Mouse (Mus musculus): ENCODE measurements around the gene Gltpd2. TPM values are rescaled to one million over a fixed set of nuclear protein-coding genes. Genes with fewer than 3 reads are reported as not detected.
"Not testable (repeated sequence)": the region's sequence is repeated elsewhere in the genome, so short reads cannot be mapped to it uniquely, and the experiment has no call there.

Gene Gltpd2
- total RNA-seq (2017): not detected in 2 replicates

DNA sequence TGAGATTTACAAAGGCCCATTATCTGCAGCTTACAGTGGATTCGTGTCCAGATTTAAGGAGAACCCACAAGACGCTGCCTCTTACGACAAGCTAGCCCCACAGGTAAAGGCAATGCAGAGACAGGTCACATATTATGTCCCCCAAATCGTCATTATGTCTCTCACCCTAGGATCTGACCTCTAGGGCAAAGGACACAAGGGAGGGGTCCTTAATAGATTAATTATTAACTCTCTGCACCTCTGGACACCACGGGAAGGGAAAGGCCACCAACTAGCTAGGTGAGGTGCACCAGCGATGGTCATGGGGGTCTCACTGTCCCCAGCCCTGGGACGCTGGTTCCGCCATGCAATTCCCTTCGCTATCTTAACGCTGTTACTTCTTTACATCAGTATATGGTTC is at the start of gene Gltpd2:
Gene Gltpd2 (plus strand): TSS at position 274 of the 400 bp plus-strand sequence.
- no peak for ATAC-seq (replicated peaks; ENCODE audit: low read depth, poor library complexity, severe bottlenecking)

DNA sequence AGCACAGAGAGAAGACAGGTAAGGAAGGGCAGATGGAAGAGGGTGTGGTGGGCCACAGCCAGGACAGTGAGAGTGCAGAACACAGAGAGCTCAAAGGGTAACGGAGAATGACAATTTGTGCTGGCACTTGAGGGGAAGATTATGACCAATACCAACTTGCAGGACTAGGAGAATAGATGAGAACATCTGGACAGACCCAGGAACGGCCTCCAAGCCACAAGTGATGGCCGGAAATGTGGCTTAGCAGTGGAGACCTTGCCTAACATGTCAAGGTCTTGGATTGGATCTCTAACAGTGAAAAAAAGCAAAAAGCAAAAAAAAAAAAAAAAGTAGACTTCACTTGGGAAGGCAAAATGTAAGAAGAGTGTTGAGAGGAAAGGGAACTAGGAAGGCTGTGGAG is 49.2 kb upstream of the Gltpd2 start:
- ATAC-seq (replicated peaks; ENCODE audit: low read depth, poor library complexity, severe bottlenecking): no peak

DNA sequence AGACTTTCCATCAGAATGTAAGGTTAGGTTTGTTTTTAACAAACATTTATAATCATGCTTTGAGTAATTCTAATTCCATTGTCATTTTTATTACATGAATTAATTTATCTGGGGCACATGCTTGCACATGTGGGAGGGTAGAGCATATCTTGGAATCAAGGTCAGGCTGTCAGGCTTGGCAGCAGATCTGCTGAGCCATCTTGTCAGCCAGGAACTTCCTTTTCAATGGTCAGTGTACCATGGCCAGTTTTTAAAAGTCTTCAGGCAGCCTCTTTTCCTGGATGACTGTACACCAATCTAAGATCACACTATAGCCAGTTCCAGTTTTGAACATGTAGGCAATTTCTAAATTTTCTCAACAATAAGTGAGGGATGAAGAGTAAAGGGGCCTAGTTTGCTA is 46.3 kb upstream of the Gltpd2 start:
- ATAC-seq (replicated peaks; ENCODE audit: low read depth, poor library complexity, severe bottlenecking): no peak

DNA sequence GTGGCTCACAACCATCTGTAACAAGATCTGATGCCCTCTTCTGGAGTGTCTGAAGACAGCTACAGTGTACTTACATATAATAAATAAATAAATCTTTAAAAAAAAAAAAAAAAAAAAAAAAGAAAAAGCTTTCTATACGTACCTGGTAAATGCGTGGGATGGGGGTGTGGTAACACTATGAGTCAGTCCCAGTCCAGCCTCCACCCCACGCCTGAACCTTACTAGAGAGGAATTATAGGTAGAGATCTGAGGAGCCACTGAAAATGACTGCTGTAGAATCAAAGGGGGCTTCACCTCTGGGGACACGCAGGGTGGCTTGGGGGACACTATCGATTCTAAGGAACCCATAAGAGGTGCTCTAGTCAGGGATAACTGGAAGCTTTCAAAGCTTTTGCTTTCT is 45.7 kb upstream of the Gltpd2 start:
- not testable (repeated sequence) for ATAC-seq (replicated peaks; ENCODE audit: low read depth, poor library complexity, severe bottlenecking)

DNA sequence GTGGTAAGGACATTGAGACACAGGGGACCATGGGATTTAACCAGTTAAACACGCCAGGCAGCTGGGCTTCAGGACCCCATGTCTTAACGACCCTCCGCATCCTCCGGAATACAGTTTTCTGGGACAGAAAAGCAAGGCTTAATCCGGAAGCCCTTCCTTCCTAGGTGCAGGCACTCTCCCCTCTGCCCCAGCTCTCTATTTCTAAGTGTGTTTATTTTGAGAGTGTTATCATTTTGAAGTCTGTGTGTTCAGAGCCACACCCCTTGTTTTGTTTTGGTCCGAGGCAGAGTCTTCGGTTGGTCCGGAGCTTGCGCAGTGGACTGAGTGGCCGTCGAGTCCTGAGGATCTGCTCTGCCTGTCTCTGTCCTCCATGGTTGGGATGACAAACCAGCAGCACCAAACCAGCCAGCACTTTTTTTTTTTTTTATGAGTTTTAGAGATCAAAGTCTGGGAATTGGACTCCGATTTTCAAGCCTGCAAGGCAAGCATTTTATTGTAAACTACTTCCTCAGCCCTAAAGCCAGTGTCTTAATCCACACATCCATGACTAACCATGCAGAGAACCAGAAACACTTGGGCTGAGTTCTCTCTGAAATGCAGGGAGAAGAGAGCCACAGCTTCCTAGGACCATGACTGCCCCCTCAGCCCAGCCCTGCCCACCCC is 44.0 kb upstream of the Gltpd2 start:
- ATAC-seq (replicated peaks; ENCODE audit: low read depth, poor library complexity, severe bottlenecking): no peak

DNA sequence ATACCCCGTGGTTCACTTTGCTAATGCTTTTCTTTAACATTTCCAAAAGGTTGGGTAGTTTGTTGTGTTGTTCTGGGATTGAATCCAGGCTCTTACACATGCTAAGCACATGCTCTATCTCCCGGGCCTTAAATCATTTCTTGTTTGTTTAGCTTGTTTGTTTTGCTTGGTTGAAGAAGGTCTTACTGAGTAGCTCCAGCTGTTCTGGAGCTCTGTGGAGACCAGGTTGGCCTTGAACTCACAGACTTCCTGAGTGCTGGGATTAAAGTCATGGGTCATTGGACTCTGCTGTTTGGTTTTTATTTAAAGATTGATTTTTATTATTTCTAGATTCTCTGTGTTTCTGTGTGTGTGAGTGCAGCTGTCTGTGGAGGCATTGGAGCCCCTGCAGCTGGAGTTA is 33.5 kb upstream of the Gltpd2 start:
- no peak for ATAC-seq (replicated peaks; ENCODE audit: low read depth, poor library complexity, severe bottlenecking)

DNA sequence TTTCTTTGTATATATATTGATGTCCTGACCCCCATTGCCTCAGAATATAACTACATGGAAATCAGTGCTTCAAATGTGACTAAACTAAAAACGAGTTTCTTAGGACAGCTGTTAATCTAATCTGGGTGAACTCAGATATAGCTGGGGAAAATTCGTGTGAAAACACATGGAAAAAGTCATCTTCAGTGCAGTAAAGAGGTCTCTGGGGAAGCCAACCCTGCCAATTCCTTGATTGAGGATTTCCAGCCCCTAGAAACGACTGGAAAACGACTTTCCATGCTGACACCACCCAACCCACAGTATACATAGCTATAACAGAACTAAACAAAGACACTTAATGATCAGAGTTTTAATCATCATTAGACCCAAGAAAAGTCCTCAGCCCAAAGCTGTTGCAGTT is 31.2 kb upstream of the Gltpd2 start:
- no peak for ATAC-seq (replicated peaks; ENCODE audit: low read depth, poor library complexity, severe bottlenecking)

DNA sequence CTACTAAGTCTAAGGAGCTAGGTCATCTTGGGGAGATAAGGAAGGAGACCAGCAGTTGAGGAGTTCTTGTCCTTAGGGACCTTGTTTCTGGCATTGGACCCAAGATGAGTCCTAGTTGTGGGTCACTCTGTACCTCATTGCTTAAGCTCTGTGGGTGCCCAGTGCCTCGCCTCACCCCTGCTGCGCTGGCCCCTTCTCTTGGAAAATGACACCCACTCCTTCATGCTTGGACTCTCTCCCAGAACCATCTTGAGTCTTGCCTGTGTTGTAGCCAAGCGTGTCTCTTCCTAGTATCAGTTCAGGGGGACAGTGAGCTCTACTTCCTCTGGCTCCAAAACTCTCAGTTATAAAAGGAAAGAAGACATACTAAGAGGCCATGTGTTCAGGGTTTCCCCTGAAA is 29.9 kb upstream of the Gltpd2 start:
- no peak for ATAC-seq (replicated peaks; ENCODE audit: low read depth, poor library complexity, severe bottlenecking)

DNA sequence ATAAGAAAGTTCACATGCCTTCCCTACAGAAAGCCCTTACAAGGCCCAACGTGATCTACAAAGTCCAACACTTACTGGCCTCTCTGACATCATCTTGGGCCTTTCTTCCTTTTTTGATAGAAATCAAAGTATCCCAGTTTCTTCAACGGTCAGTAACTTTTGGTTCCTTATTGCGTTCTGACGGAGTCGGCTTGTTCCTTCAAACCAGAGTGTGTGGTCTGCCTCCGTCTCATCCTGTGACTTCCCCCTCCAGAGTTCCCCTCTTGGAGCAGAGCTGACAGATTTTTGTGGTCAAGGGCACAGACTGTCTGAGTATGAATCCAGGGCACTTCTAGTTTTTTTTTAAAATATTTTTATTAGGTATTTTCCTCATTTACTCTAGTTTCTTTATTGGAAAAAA is 29.3 kb upstream of the Gltpd2 start:
- peak; percentile 90 for ATAC-seq (replicated peaks; ENCODE audit: low read depth, poor library complexity, severe bottlenecking)

DNA sequence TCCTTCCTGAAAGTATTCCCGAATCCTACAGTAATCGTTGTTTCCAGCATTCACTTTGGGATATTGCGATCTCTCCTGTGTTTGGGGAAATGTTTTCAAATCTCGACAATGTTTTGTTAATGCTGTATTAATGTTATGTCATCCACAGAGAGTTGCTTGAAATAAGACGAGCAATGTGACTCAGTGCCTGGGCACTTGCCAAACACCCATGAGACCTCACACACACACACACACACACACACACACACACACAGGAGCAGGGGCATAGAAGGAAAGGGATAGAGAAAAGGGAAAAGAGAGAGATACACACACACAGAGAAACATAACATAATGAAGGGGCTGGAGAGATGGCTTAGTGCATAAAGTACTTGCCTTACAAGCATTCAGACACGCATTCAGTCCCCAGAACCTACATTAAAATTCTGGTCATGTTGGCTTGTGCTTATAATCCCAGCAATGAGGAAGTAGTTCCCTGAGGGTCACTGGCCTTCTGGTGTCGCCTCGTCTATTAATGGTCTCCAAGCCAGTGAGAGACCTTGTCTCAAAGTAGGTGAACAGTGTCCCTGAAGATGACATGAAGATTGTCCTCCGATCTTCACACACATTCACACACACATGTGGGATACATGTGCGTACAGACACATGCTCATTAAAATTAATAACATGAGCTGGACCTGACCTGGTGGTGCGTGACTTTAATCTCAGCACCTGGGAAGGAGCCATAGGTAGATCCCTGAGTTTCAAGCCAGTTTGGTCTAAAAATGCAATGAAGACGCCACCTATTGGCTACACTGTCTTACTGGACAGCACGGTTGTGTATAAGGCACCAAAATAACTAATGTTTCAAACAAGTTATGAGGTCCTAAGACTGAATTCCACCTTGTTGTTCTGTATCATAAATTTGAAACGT is 19.2 kb upstream of the Gltpd2 start:
- no peak for ATAC-seq (replicated peaks; ENCODE audit: low read depth, poor library complexity, severe bottlenecking)

DNA sequence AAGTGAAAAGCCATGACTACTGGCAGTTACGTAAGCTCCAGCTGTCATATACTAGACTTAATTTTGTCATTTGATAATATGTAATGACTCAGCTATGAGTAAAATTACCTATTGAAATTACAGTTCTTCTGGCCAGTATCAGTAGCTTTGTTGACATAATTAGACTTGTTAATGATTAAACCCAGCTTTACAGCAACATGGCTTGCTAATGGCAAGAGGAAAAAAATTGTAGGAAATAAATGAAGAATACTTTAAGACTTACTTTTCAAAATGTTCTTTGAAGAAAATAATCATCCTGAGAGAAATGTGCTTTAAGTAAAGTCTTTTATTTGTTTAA is 18.6 kb upstream of the Gltpd2 start:
- no peak for ATAC-seq (replicated peaks; ENCODE audit: low read depth, poor library complexity, severe bottlenecking)

DNA sequence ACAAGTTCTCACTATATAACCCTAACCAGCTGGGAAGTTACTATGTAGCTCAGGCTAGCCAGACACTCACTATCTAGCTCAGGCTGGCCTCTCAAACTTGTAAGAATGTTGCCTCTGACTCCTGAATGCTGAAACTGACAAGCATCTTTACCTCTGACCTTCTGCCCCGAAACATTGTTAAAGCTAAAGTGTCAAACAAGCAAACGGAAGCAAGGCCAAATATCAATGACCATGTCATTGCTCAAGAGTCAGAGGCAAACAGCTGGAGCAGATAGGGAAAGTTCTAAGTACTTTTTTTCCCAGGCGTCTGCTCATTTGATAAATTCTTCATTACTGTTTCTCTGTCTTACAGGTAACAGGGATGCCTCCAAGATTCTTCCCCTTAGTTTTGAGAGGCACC is 17.0 kb upstream of the Gltpd2 start:
- no peak for ATAC-seq (replicated peaks; ENCODE audit: low read depth, poor library complexity, severe bottlenecking)

DNA sequence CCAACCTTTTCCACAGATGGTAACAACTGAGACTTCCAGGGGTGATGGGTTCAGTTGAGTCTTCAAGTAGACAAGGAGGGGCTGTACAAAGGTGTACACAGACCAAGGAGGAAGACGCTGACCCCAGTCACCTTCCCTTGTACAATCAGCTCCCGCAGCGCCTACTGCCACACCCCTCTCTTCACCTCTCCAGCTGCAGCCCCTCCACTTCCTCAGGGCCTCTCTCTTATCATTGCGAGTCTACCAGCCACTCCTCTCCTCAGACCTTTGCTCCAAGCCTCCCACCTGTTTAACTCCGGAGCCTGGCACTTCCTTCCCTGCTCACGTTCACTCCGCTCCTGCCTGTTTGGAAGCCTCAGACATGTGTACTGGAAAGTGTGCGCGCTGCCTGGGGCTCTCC is 14.0 kb upstream of the Gltpd2 start, which contains the start of gene Tm4sf5:
Gene Tm4sf5 (plus strand): TSS at position 275 of the 400 bp plus-strand sequence.
- ATAC-seq (replicated peaks; ENCODE audit: low read depth, poor library complexity, severe bottlenecking): no peak

DNA sequence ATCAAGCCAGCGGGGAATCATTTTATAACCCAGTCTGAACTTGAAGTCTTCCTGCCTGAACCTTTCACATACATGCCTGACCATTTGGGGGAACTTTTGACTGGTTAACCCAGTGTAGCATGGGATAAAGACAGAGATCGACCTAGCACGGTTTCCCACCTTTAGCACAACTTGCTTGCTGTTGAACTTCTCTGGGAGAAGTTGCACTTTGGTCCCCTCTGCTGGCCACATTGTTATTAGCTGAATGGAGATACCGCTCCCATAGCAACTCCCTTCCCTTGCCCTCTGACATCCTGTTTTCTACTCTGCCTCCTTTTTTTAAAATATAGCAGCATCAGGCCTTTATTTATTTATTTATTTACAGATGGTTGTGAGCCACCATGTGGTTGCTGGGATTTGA is 12.6 kb upstream of the Gltpd2 start:
- ATAC-seq (replicated peaks; ENCODE audit: low read depth, poor library complexity, severe bottlenecking): peak; percentile 83

DNA sequence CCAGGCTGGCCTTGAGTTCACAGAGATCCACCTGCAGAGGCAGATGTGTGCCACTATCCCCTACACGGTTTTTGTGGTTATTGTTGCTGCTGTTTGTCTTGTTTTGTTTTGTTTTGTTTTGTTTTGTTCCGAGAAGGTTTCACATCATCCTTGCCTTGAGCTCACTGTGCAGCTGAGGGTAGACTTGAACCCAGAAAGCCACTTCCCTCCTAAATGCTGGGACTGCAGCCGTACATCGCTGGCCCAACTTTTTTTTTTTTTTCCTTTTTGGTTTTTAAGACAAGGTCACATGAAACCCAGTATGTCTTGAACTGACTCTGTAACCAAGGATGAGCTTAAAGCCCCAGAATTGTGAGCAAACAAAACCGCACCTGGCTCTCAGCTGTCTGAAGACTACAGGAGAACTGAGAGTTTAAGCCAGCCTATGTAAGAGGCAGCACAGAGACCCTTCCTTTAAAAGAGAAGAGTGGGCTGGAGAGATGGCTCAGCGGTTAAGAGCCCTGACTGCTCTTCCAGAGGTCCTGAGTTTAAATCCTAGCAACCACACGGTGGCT is 12.0 kb upstream of the Gltpd2 start:
- no peak for ATAC-seq (replicated peaks; ENCODE audit: low read depth, poor library complexity, severe bottlenecking)

DNA sequence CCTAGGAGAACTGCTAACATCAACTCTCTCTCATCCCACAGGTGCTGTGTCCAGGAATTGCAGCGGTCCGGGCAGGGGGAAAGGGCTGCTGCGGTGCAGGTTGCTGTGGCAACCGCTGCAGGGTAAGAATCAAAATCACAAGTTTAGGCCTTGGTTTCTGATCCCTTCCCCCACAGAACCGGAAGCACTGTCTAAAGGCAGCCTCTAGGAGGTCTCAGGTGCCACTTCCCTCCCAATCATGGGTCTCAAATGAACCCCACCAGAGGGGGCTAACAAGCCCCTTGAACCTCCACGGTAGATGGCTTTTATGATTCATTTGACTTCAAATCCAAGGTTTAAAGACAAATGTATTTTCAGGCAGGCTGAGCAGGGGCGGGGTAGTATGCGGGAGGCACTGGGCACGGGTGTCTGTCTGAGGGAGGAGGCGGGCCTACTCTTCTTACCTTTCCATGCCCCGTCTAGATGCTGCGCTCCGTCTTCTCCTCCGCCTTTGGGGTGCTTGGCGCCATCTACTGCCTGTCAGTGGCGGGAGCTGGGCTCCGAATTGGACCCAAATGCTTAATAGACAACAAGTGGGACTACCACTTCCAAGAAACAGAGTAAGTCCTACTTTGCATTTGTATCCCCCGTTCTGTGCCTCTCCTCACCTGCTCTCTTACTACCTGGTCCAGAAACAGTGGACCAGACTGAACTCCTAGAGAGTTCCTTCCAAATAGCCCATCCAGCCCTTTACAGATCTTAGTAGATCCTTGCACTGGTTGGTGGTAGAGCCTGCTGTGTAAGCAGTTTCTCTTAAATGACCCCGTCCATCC is 9.0 kb upstream of the Gltpd2 start:
- ATAC-seq (replicated peaks; ENCODE audit: low read depth, poor library complexity, severe bottlenecking): peak; percentile 78

DNA sequence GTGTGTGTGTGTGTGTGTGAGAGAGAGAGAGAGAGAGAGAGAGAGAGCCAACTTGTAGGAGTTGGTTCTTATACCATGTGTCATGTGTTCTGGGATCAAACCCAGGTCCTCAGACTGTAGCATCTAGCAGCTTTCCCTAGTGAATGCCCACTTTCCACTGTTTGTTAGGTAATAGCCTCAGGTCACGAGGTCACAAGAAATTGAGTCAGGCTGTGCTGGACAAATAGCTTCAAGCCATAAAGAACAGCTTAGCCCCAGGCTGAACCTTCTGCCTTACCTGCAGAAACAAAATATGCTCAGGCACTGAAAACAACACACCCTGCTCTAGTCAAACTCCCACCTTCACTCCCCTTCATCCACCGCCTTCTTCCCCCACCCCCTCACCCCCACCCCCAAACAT is 7.8 kb upstream of the Gltpd2 start:
- no peak for ATAC-seq (replicated peaks; ENCODE audit: low read depth, poor library complexity, severe bottlenecking)

DNA sequence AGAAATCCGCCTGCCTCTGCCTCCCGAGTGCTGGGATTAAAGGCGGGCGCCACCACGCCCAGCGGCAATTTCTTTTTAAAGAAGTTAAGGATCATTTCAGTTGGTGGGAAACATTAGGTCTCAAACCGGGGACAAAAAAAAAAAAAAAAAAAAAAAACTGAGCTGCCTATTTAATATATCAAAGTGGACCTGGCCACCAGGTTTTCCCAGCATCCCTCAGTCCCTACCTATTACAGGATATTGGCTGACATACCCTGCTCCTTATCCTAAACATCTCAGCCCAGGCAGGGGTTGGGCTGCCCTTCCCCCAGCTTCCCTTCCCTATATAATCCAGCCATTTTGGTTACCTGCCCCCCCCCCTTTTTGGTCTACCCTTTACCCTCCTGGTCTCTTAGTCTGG is 7.2 kb upstream of the Gltpd2 start:
- no peak for ATAC-seq (replicated peaks; ENCODE audit: low read depth, poor library complexity, severe bottlenecking)

DNA sequence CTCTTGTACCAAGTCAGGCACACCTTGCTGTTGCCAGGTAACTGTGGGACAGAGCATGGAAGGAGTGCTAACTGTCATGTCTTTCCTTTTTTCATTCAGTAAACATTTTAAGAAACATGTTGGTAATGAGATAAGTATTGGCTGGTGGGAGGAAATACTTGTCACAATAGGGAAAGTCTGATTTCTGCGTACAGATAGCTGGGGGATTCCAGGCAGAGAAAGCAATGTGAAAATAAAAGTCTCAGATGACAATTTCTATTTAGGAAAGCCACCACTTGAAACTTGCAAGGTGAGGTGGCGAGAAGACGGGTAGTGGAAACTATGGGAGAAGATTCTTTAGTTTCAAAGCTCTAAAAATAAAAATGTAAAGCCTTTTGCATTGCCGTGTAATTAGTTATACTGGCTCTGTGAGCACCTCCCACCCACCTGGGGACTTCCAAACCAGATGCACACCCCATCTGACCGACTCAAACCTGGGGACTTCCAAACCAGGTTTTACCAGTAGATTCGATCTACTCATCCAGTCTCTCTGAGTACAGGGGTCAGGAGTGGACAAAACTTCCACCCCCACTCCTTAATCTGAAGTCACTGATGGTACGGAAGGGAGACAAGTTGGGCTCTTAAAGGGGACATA is 6.2 kb upstream of the Gltpd2 start:
- ATAC-seq (replicated peaks; ENCODE audit: low read depth, poor library complexity, severe bottlenecking): no peak

DNA sequence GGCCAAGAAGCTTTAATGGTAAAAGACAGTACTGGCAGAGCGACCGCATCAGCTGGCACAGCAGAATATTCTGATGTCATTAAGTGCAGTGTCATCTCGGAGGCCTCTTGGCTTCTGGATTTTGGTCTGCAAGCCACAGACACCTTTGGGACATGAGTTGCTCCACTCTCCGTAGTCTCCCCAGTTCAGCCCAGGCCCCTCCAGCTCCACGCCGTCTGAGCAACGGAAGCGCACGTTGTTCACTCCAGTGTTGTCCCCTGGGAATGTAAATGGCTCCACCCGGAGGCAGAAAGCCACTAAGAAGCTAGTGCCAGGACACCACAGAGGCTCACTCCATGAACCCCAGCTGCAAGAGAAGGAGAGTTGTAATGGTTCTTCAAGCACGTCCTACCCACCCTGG is 5.5 kb upstream of the Gltpd2 start:
- no peak for ATAC-seq (replicated peaks; ENCODE audit: low read depth, poor library complexity, severe bottlenecking)

Data from common myeloid progenitor, adult 5-6 weeks (primary cell).